Mouse (Mus musculus) liver, embryonic 15.5 days (tissue): ENCODE results near the gene Gpr61. TPM values are rescaled to one million over a fixed set of nuclear protein-coding genes. Genes with fewer than 3 reads are reported as not detected.

Source experiments
- ATAC-seq: fragments of 200-750 bp; cut with Nextera tagmentation; 2 replicates; pipeline ENCODE4 v1.8.0; 2017; ENCODE audit warnings: moderate number of reproducible peaks, mild to moderate bottlenecking, moderate library complexity; ENCODE audit not compliant: insufficient read depth
- H3K27ac ChIP-seq: fragments of 300-500 bp; sonication (generic); replicated peaks from 2 replicates; pipeline ENCODE4 v1.5.1; 2015; ENCODE audit warnings: mild to moderate bottlenecking, inconsistent platforms
- H3K27me3 ChIP-seq: fragments of 300-500 bp; sonication (generic); 2 replicates; pipeline ENCODE4 v1.6.1; 2015; ENCODE audit warnings: mild to moderate bottlenecking, inconsistent platforms
- H3K36me3 ChIP-seq: fragments of 300-500 bp; sonication (generic); replicated peaks from 2 replicates; pipeline ENCODE4 v1.6.1; 2015; ENCODE audit warnings: moderate library complexity, mild to moderate bottlenecking, inconsistent platforms
- H3K4me1 ChIP-seq: fragments of 300-500 bp; sonication (generic); replicated peaks from 2 replicates; pipeline ENCODE4 v1.6.1; 2015; ENCODE audit warnings: inconsistent platforms
- H3K4me2 ChIP-seq: fragments of 300-500 bp; sonication (generic); 2 replicates; pipeline ENCODE4 v1.6.1; 2015; ENCODE audit warnings: moderate library complexity, mild to moderate bottlenecking, inconsistent platforms
- H3K4me3 ChIP-seq: fragments of 300-500 bp; sonication (generic); replicated peaks from 2 replicates; pipeline ENCODE4 v1.5.1; 2015; ENCODE audit warnings: mild to moderate bottlenecking, inconsistent platforms
- H3K9ac ChIP-seq: fragments of 300-500 bp; sonication (generic); 2 replicates; pipeline ENCODE4 v1.6.1; 2015; ENCODE audit warnings: moderate library complexity, mild to moderate bottlenecking, inconsistent platforms
- H3K9me3 ChIP-seq: fragments of 300-500 bp; sonication (generic); replicated peaks from 2 replicates; pipeline ENCODE4 v1.6.1; 2016; ENCODE audit warnings: inconsistent platforms
- WGBS: fragments of 180-500 bp; shearing (Covaris S2); methylation state at CpG from one replicate; pipeline ENCODE4 v1.1.7; 2015; ENCODE audit warnings: mixed read lengths; ENCODE audit not compliant: insufficient replicate concordance; 5-methylcytosine and 5-hydroxymethylcytosine counted together
- polyA plus RNA-seq: library from polyadenylated mRNA; unstranded; fragments of >200 nt; fragmentation: Nextera tagmentation; extraction: Ambion mirVana; gene quantifications from 2 replicates; pipeline ENCODE4 v1.2.1, GENCODE M21; 2015

The Gpr61 gene
- polyA plus RNA-seq, result 0.02 TPM in 1 of 2 replicates, not detected in the other

DNA sequence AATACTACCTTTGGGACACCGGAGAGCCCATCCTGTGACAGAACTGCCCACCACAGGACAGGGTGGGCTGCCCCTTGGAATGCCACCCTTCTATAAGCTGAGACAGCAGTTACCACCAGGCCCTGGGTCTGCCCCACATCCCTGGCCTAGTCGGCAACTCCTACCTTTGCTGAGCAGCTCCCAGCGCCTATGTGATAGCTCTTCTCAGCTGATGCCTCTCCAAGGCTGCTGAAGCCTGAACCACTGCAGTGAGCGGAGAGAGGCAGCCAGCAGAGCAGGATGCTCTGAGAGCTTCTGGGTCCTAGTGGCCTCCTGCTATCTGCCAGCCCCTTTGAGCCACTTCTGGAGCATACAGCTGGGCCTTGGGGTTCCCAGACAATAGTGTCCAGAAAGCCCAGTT, at the start of gene Gpr61:
Gpr61 (minus strand) TSS at position 227 of the 400 bp plus-strand sequence.
- Histone ChIP-seq H3K27me3 (no peaks in the 10 kb centered on the region), H3K27ac (no peak within 1 kb of the TSS), H3K4me1 (0 out of 2 replicates have a peak, but pooled peaks cover 6% of the 10 kb centered on the region), H3K9ac (no peak within 1 kb of the TSS), H3K4me2 (no peak within 1 kb of the TSS), H3K36me3 (no peaks in the 10 kb centered on the region), H3K4me3 (no peak within 1 kb of the TSS), H3K9me3 (no peaks in the 10 kb centered on the region)
- 47% methylated on average over 4 of the region's 4 CpGs for WGBS
- no peak for ATAC-seq

DNA sequence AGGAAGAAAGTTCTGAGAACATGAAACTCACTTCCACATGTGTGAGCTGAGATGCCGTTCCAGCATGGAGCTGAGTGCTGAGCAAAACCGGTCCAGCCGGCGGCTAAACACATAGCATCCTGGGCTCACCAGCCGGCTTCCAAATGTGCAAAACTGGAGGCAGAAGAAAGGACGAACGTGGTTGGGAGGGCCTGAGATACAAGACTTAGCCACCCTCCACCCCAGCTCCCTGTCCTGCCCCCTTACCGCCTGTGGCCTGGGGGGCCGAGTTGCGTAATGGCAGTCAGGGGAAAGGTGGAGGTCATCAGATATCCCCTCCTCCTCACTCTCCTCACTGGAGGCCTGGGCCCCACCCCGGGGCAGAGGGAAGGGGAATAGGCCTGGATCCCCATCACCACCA, 49.8 kb upstream of the Gpr61 start:
- Histone ChIP-seq H3K4me3 (no peak overlapping the region), H3K27me3 (no peaks in the 10 kb centered on the region), H3K9me3 (no peaks in the 10 kb centered on the region), H3K4me2 (no peak overlapping the region), H3K27ac (no peak overlapping the region), H3K9ac (no peak overlapping the region), H3K4me1 (peaks cover 41% of the 10 kb centered on the region), H3K36me3 (peaks cover 8% of the 10 kb centered on the region)
- ATAC-seq, result no peak
- WGBS, result 73% methylated on average over 11 of the region's 11 CpGs

DNA sequence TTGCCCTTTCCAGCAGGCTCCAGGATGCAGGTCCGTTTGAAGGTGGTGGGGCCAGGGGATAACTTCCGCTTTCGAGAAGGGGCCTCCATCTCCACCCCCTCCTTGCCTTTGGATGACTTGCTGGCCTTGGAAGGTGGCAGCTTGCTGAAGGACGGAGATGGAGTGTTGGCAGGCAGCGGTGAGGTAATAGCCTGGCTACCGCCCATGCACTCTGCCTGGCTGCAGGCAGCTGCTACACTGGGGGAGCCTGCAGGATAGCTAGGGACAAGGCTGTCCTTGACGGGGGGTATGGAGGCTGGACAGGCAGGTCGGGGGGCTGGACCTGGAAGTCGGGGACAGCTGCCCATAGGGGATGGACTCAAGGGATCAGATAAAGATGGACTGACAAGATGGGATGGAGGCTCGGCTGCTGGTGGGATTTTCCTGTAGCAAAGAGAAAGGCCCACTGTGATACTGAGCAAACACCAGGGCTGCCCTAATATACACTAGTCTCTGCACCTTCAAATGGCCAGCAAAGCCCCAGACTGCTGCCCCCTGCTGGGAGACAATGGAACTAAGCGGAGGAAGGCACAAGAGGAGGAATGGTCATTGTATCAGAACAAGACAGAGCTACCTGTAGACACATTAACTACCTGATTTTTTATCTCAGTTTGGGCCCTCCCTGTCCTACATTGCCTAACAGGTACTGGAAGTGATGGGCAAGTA, 49.1 kb upstream of the Gpr61 start:
- Histone ChIP-seq H3K9ac (no peak overlapping the region), H3K27ac (no peak overlapping the region), H3K27me3 (no peaks in the 10 kb centered on the region), H3K36me3 (peaks cover 8% of the 10 kb centered on the region), H3K4me1 (peaks cover 39% of the 10 kb centered on the region), H3K4me2 (no peak overlapping the region), H3K4me3 (no peak overlapping the region), H3K9me3 (no peaks in the 10 kb centered on the region)
- ATAC-seq, result no peak
- WGBS, result 73% methylated on average over 11 of the region's 11 CpGs

DNA sequence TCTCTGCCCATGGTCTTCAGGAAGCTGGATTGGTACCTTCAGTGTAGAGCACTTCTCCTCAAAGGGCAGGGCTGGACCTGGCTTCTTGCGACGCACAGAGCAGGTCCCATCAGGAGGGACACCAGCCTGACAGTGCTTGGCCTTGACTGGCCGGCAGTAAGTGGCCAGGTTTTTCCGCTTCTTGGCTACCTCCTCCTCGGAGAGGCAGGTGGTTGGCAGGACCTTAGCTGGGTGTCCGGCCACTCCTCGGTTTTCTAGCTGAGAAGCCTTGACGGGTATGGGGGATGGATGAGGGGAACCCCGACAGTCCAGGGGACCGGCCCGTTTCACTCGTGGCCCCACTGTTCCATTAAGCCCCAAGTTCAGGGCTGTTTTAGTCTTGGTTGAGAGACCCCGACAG, 48.5 kb upstream of the Gpr61 start:
- Histone ChIP-seq H3K4me3 (no peak overlapping the region), H3K36me3 (peaks cover 8% of the 10 kb centered on the region), H3K9ac (no peak overlapping the region), H3K27ac (no peak overlapping the region), H3K4me2 (no peak overlapping the region), H3K27me3 (no peaks in the 10 kb centered on the region), H3K4me1 (peaks cover 34% of the 10 kb centered on the region), H3K9me3 (no peaks in the 10 kb centered on the region)
- 84% methylated on average over 13 of the region's 13 CpGs for WGBS
- no peak for ATAC-seq

DNA sequence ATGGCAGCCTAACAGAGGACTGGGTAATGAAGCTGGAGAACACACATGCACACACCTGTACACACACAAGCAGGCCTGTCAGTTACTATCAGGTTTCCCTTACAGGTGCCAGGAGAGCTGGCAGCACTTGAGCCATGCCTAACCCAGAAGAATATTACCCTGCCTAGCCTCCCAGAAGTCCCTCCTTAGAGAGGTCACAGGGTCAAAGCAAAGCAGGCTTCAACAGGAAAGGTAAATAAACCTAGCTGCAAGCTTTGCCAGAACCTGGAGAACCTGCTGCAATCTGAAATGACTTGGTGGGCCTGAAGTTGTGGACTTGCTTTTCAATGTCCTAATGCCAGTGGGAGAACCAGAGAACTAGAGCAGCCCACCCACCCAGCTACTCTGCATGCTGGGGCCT, 47.8 kb upstream of the Gpr61 start:
- no peak overlapping the region for H3K27ac ChIP-seq
- no peak for ATAC-seq
- H3K9me3 ChIP-seq, result no peaks in the 10 kb centered on the region
- no peak overlapping the region for H3K4me3 ChIP-seq
- H3K27me3 ChIP-seq, result no peaks in the 10 kb centered on the region
- peaks cover 31% of the 10 kb centered on the region for H3K4me1 ChIP-seq
- no peak overlapping the region for H3K9ac ChIP-seq
- no peak overlapping the region for H3K4me2 ChIP-seq
- H3K36me3 ChIP-seq, result peaks cover 5% of the 10 kb centered on the region

DNA sequence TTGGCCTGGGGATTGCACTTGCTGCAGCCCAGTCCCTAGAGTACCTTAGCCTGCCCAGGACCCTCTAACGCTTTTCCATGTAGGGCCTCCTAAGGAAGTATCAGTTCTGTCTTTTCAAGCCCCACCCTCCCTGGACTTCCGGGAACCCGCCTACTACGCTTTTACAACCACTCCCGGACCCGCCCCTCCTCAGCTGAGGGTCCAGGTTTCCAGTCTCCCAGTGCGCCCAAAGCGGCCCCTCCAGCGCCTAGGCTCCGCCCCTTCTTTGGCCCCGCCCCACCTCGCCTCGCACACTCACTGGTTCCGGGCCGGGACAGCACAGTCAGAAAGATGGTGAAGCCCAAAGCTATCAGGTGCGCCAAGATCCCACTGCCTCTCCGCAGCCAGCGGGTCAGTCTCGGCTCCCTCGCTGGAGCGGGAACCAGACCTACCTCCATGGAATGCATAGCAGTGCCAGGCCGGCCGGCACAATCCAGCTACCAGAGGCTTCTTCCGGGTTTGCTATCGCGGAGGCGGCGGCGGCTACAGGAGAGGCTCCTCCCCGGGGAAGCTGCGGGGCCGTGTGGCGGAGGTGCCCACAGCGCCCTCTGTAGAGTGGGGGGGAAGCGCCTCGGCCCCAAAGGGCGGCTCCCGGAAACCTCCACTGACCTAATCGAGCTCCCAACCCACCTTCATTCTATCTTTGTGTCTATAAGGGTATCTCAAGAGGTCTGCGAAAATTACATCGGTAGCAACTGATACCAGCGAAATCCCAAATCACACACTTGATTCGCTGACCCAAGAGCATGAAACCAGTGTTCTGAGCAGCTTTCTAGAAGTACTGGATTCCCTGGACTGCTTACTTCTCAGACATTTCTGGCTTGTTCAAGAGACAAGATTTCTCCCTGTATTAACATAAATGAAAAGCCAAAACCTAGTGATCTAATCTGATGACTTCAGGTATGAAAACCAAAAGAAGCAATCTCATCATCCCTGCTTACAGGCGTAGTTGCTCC, 45.9 kb upstream of the Gpr61 start, which contains the start of gene Cyb561d1:
Cyb561d1 (minus strand) TSS at position 884 of the 995 bp plus-strand sequence.
- peak; percentile 94 for ATAC-seq
- Histone ChIP-seq H3K9me3 (no peaks in the 10 kb centered on the region), H3K27me3 (no peaks in the 10 kb centered on the region), H3K27ac (peak within 1 kb of the TSS; percentile 95), H3K4me1 (peaks cover 47% of the 10 kb centered on the region), H3K9ac (peak within 1 kb of the TSS; percentile 83), H3K4me3 (peak within 1 kb of the TSS; percentile 85), H3K36me3 (no peaks in the 10 kb centered on the region; the same call in 1 of the 2 replicates), H3K4me2 (peak within 1 kb of the TSS; percentile 77)
- WGBS, result 3% methylated on average over 44 of the region's 44 CpGs

DNA sequence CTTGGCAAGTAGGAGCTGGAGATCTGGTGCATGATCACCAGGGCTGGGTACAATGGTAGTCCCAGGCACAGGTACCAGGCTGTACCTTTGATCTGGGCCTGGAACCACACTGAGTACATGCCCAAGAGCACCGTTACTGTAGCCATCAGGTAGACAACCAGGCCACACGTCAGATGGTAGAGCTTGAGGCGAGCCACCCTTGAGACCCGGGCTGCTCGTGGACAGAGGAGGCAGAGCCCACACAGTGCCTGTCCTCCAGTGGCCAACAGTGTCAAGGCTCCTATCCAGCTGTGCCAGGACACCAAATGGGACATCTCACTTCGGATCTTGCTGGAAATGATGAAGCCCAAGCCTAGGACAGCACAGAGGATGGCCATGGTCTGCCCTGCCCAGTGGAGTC, 44.5 kb upstream of the Gpr61 start:
- no peaks in the 10 kb centered on the region for H3K9me3 ChIP-seq
- WGBS, result 86% methylated on average over 6 of the region's 6 CpGs
- no peaks in the 10 kb centered on the region for H3K36me3 ChIP-seq
- ATAC-seq, result no peak
- H3K4me2 ChIP-seq, result peak overlapping the region; percentile 77
- H3K27ac ChIP-seq, result peak overlapping the region; percentile 95; the same call in 1 of the 2 replicates
- H3K4me3 ChIP-seq, result peak overlapping the region; percentile 85
- peaks cover 48% of the 10 kb centered on the region for H3K4me1 ChIP-seq
- no peaks in the 10 kb centered on the region for H3K27me3 ChIP-seq
- H3K9ac ChIP-seq, result no peak overlapping the region

DNA sequence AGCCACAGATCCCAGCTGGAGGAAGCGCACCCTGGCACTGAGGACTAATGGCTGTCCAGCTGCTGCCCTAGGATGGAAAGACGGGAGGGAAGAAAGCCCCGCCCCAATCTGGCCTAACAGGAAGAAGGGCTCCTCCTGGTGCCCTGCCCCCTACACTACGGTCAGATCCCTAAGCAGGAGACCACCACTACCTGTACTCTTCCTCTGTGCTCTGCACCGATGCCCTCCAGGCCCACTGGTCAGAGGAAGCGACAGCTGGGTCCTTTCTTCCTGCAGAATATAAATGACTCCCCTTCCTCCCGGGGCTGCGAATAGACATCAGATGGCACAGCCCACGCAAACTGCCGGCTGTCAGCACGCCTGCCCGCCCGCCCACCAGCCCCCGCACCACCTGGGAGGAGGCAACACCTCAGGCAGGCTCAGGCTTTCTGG, 42.4 kb upstream of the Gpr61 start:
- Histone ChIP-seq H3K4me1 (peaks cover 46% of the 10 kb centered on the region), H3K4me2 (no peak overlapping the region), H3K27ac (no peak overlapping the region), H3K27me3 (no peaks in the 10 kb centered on the region), H3K4me3 (no peak overlapping the region), H3K36me3 (no peaks in the 10 kb centered on the region), H3K9me3 (no peaks in the 10 kb centered on the region), H3K9ac (no peak overlapping the region)
- ATAC-seq, result no peak
- WGBS, result 44% methylated on average over 14 of the region's 14 CpGs

DNA sequence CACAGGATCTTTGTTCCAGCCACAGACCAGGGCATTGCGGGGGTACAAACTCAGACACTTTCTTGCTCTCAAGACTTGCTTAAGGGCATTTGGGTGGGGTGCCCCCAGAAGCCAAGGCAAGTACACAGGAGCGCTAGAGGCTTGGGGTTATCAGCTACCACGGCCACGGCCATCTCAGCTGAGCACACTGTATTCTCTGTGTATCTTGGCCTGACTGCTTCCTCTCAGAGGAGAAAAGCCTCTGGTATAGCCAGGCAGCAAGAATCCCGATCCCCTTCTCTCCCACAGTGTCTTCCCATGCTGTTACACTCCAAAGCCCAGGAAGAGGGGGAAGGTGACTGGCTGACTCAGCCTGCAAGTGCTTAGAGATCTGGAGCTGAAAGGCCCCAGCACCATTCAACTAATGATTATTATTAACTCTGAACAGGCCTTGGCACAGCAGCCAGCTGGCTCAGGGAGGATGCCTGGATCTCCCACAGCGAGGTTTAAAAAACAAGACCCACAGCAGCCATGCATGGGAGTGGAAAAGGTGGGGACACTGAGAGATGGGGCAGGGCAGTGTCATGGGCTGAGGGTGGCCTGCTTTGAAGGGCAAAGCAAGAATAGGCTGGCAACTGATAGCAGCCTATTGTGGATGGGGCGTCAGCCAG, 41.4 kb upstream of the Gpr61 start:
- no peaks in the 10 kb centered on the region for H3K9me3 ChIP-seq
- no peaks in the 10 kb centered on the region for H3K27me3 ChIP-seq
- H3K4me3 ChIP-seq, result no peak overlapping the region
- H3K4me1 ChIP-seq, result peaks cover 38% of the 10 kb centered on the region
- no peaks in the 10 kb centered on the region for H3K36me3 ChIP-seq
- no peak overlapping the region for H3K9ac ChIP-seq
- no peak overlapping the region for H3K27ac ChIP-seq
- H3K4me2 ChIP-seq, result no peak overlapping the region
- ATAC-seq, result no peak
- 47% methylated on average over 7 of the region's 7 CpGs for WGBS

DNA sequence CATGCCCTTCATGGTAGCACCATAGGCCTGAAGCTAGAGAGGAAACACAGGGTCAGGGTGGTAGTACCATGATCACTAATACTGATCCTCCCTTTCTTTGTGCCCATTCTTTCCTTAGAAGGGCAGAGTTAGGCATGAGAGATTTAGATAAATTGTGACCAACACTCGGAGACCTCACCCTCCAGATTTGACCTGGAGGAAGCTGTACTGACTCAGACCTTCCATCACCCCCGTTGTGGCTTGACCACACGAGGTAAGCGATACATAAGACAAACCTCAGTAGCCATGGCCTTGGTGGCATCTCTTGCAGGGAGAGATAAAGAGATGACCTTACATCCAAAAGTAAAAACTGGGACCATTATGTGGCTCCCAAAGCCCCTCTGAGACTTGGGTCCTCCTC, 40.6 kb upstream of the Gpr61 start:
- H3K4me3 ChIP-seq, result no peak overlapping the region
- no peak for ATAC-seq
- H3K36me3 ChIP-seq, result no peaks in the 10 kb centered on the region
- WGBS, result 55% methylated on average over 4 of the region's 4 CpGs
- peaks cover 32% of the 10 kb centered on the region for H3K4me1 ChIP-seq
- no peak overlapping the region for H3K9ac ChIP-seq
- no peaks in the 10 kb centered on the region for H3K9me3 ChIP-seq
- no peak overlapping the region for H3K27ac ChIP-seq
- H3K27me3 ChIP-seq, result no peaks in the 10 kb centered on the region
- H3K4me2 ChIP-seq, result no peak overlapping the region

DNA sequence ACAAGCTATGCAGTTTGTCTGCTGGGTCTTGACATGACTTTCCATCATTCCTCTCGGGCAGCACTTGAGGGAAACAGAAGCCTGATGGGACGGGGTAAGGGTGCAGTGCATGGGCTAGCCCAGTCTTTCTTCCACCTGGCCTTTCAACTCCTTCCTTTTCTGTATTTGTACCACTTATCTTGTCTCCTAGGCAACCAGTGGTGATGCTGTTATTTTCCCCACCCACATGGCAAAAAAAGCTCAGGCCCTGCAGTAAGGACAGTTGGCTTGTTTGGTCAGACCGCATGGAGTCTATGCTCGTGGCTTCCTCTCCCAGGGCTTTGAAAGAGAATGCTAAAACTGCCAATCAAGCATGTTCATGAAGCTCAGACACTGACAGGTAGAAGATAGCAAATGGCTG, 39.0 kb upstream of the Gpr61 start:
- H3K4me3 ChIP-seq, result no peak overlapping the region
- no peak overlapping the region for H3K4me2 ChIP-seq
- H3K27me3 ChIP-seq, result peaks cover 4% of the 10 kb centered on the region; the same call in 1 of the 2 replicates
- 52% methylated on average over 4 of the region's 4 CpGs for WGBS
- no peak overlapping the region for H3K27ac ChIP-seq
- H3K9me3 ChIP-seq, result no peaks in the 10 kb centered on the region
- H3K9ac ChIP-seq, result no peak overlapping the region
- no peaks in the 10 kb centered on the region for H3K36me3 ChIP-seq
- no peak for ATAC-seq
- H3K4me1 ChIP-seq, result peaks cover 18% of the 10 kb centered on the region
